Mouse (Mus musculus): ENCODE results near the gene Tubb1.

The Tubb1 gene

GRCm38 (mm10) chr2:174502321-174502720 lies 51.8 kb downstream of the Tubb1 start:
- DNase-seq (ENCODE audit: low spot score in 2 of 2) = no peak

- DNase-seq (ENCODE audit: low spot score in 2 of 2) = no peak
These were observed 52.5 kb downstream of the Tubb1 start for GRCm38 (mm10) chr2:174502831-174503460.
